Mouse (Mus musculus): ENCODE measurements around the gene Acot7. TPM values are rescaled to one million over a fixed set of nuclear protein-coding genes. Genes with fewer than 3 reads are reported as not detected.

Acot7 gene
- polyA plus RNA-seq, 1 experiment from 2014 or later: 102 TPM

GRCm38 (mm10) chr4:152283186-152283950 is 105.4 kb downstream of the Acot7 start:
- TF ChIP-seq CTCF (IDR thresholded peaks at IDR 0.05): no peak
- in situ Hi-C loops (cut with MboI; ENCODE audit: low pct_unique_long_range_greater_than_20kb): no loop called here
- ATAC-seq (no peak), DNase-seq (ENCODE audit: low read depth, low spot score) (no peak)
- CTCF ChIA-PET: interaction anchor here (0.8 to 2.3 kb wide), 3 partner anchors 11 to 152 kb away, joined by 3 to 10 read pairs (median 3); no protein-coding TSS in a partner anchor
- no peaks in the 10 kb centered on the region for H3K27me3 ChIP-seq
- POLR2A ChIA-PET: no interaction called here

DNA sequence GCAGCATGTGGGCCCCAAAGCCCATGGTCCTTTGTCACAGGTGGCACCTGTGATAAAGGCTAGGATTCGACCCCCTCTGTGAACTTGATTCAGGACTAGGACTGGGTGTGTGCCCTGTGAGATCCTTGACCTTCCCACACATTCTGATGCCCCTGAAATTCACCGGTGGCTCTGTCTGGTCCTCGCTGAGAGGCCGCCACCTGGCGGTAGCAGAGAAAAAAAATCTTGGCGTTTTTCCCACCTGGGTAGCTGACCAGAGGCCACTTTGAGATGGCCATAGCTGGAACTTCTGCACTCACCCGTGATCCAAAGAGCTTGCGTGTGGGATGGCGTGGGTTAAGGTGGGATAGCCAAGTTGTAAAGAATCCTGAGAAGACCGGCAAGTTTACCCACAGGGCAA is 107.6 kb downstream of the Acot7 start:
- POLR2A ChIA-PET: no interaction called here
- no peak for TF ChIP-seq CTCF (IDR thresholded peaks at IDR 0.05)
- CTCF ChIA-PET: interaction anchor here (0.7 to 2.3 kb wide), 5 partner anchors 9 to 72 kb away, joined by 3 to 10 read pairs (median 3); no protein-coding TSS in a partner anchor

GRCm38 (mm10) chr4:152286183-152286582 is 108.2 kb downstream of the Acot7 start:
- TF ChIP-seq CTCF (IDR thresholded peaks at IDR 0.05): no peak
- H3K27me3 ChIP-seq: no peaks in the 10 kb centered on the region
- no peak for DNase-seq (ENCODE audit: low read depth, low spot score)
- ATAC-seq: no peak
- CTCF ChIA-PET: interaction anchor here (0.7 to 1.4 kb wide), 4 partner anchors 10 to 39 kb away, joined by 3 to 5 read pairs (median 4); partner anchors contain the start of gene Rpl22
- in situ Hi-C loops (cut with MboI; ENCODE audit: low pct_unique_long_range_greater_than_20kb): loop anchor here (5.0 kb wide), 1 partner anchor 114 kb away; no protein-coding TSS in a partner anchor
- POLR2A ChIA-PET: interaction anchor here (1.1 kb wide), 1 partner anchor 10 kb away, joined by 3 read pairs; no protein-coding TSS in a partner anchor

More for the DNA sequence above, 107.6 kb downstream of the Acot7 start:
- in situ Hi-C loops (cut with MboI; ENCODE audit: low pct_unique_long_range_greater_than_20kb): loop anchor here (5.0 kb wide), 1 partner anchor 113 kb away; no protein-coding TSS in a partner anchor
- H3K27me3 ChIP-seq: no peaks in the 10 kb centered on the region
- ATAC-seq (no peak), DNase-seq (ENCODE audit: low read depth, low spot score) (no peak)

DNA sequence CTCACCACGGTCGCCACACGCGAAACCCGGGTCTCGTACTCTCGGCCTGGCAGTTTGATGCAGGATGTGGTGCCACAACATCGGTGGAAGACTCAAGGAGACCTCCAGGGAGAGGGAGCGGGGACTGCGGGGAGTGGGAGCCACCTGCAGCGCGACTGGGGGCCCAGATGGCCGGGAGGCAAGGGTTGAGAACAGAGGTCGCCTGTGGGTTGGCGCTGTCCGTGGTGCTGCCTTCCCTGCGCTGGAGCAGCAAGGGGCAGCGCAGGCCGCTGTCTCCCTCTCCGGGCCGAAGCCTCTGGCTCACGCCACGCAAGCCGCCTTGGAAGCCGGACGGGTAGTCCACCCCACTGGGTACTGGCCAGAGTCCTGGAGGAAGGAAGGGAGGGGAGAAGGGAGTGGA is 109.0 kb downstream of the Acot7 start:
- ChIA-PET CTCF (interaction anchor here (0.8 to 1.1 kb wide), 2 partner anchors 38 to 73 kb away, joined by 4 read pairs; partner anchors contain the start of gene Rpl22), POLR2A (interaction anchor here (1.1 kb wide), 1 partner anchor 10 kb away, joined by 3 read pairs; no protein-coding TSS in a partner anchor)
- no peaks in the 10 kb centered on the region for H3K27me3 ChIP-seq
- TF ChIP-seq CTCF (IDR thresholded peaks at IDR 0.05): no peak
- ATAC-seq (peak; percentile 59), DNase-seq (ENCODE audit: low read depth, low spot score) (no peak)
- in situ Hi-C loops (cut with MboI; ENCODE audit: low pct_unique_long_range_greater_than_20kb): loop anchor here (5.0 kb wide), 1 partner anchor 115 kb away; no protein-coding TSS in a partner anchor

GRCm38 (mm10) chr4:152287317-152288120 is 109.6 kb downstream of the Acot7 start:
- no peaks in the 10 kb centered on the region for H3K27me3 ChIP-seq
- no peak for TF ChIP-seq CTCF (IDR thresholded peaks at IDR 0.05)
- DNase-seq (ENCODE audit: low read depth, low spot score) (no peak), ATAC-seq (no peak)
- CTCF ChIA-PET: interaction anchor here (0.8 to 1.1 kb wide), 2 partner anchors 38 to 73 kb away, joined by 4 read pairs; partner anchors contain the start of gene Rpl22
- in situ Hi-C loops (cut with MboI; ENCODE audit: low pct_unique_long_range_greater_than_20kb): loop anchor here (5.0 kb wide), 1 partner anchor 115 kb away; no protein-coding TSS in a partner anchor
- POLR2A ChIA-PET: interaction anchor here (1.1 kb wide), 1 partner anchor 11 kb away, joined by 3 read pairs; no protein-coding TSS in a partner anchor

GRCm38 (mm10) chr4:152288398-152288945 is 110.5 kb downstream of the Acot7 start:
- ChIA-PET CTCF (no interaction called here), POLR2A (no interaction called here)
- in situ Hi-C loops (cut with MboI; ENCODE audit: low pct_unique_long_range_greater_than_20kb): loop anchor here (5.0 kb wide), 1 partner anchor 116 kb away; no protein-coding TSS in a partner anchor
- no peak for DNase-seq (ENCODE audit: low read depth, low spot score)
- TF ChIP-seq CTCF (IDR thresholded peaks at IDR 0.05): no peak
- no peak for ATAC-seq
- H3K27me3 ChIP-seq: no peaks in the 10 kb centered on the region

DNA sequence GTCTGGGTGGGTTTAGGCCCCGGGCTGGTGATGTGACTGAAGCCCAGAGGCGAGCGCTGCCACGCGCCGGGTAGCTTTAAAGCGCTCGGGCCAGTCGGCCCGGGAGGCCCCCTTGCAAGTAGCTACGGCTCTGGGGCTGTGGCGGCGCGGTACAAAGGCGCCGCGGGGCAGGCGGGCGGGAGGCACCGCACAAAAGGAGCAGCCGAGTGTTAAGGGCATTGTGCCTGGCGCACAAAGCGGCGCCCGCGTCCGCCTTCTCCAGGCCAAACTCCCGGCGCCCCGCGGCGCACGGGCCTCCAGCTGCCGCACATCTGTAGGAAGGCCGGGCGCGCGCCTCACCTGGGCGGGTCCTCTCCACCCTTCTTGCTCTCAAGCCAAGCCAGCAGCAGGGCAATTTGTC is 112.5 kb downstream of the Acot7 start:
- TF ChIP-seq CTCF (IDR thresholded peaks at IDR 0.05): no peak
- no peak for ATAC-seq
- DNase-seq (ENCODE audit: low read depth, low spot score): no peak
- POLR2A ChIA-PET: no interaction called here
- in situ Hi-C loops (cut with MboI; ENCODE audit: low pct_unique_long_range_greater_than_20kb): no loop called here
- H3K27me3 ChIP-seq: no peaks in the 10 kb centered on the region
- CTCF ChIA-PET: no interaction called here

DNA sequence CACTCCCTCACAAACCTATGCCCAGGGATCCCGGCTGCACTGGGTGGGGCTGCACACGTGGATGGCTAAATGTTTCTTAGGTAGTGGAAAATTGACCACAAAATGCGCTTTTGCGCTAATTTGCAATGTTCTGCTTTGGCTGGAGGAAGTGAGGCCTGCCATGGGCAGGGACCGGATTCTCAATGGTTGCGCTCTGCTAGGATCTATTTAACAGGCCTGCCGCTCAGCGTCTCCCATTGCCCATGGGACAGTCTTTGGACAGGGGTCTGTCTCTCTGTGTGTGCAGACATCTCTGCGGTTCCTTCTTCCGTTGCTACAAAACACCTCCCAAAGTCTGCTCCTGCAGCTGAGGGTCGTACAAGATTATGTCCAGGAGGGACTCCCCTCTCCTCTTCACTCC is 113.1 kb downstream of the Acot7 start:
- no peak for DNase-seq (ENCODE audit: low read depth, low spot score)
- no peak for TF ChIP-seq CTCF (IDR thresholded peaks at IDR 0.05)
- no peaks in the 10 kb centered on the region for H3K27me3 ChIP-seq
- CTCF ChIA-PET: interaction anchor here (3.2 kb wide), 1 partner anchor 143 kb away, joined by 9 read pairs; no protein-coding TSS in a partner anchor
- ATAC-seq: no peak
- POLR2A ChIA-PET: no interaction called here
- in situ Hi-C loops (cut with MboI; ENCODE audit: low pct_unique_long_range_greater_than_20kb): no loop called here

DNA sequence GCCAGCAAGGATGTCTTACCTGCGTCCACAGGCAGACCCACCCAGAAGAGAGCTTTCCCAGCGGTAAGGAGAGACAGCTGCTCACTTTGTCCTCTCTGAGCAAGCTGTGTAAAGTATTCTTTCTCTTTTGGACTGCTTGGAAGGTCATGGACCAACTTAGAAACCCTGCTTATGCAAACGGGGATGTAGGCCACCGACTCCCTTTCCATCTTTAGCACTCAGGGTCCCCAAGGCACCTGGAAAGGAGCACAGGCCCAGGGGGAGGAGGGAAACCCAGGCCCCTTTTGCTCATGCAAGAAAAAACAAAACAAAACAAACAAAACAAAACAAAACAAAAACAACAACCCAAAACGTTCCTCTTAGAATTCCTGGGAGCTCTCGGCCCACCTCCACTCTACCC is 113.6 kb downstream of the Acot7 start, which contains the start of gene Hes3:
Gene Hes3 (minus strand): TSS at position 101 of the 400 bp plus-strand sequence.
- TF ChIP-seq CTCF (IDR thresholded peaks at IDR 0.05): no peak
- DNase-seq (ENCODE audit: low read depth, low spot score): no peak
- CTCF ChIA-PET: interaction anchor here (3.2 kb wide), 1 partner anchor 143 kb away, joined by 9 read pairs; no protein-coding TSS in a partner anchor
- H3K27me3 ChIP-seq: no peaks in the 10 kb centered on the region
- no peak for ATAC-seq
- in situ Hi-C loops (cut with MboI; ENCODE audit: low pct_unique_long_range_greater_than_20kb): no loop called here
- POLR2A ChIA-PET: no interaction called here
